Mouse (Mus musculus) spleen, adult 2 months (tissue): Measurements from ENCODE around the gene Cog4. TPM values are rescaled to one million over a fixed set of nuclear protein-coding genes. Genes with fewer than 3 reads are reported as not detected.

Experiments used
- DNase-seq, 2 experiments: peaks; one replicate each; pipeline versions ENCODE4 v3.0.0 to v3.0.0-alpha.2; 2012 to 2021; ENCODE audit warnings: low spot score in 2 of 2, low read depth in 1 of 2
- H3K27ac ChIP-seq: fragments of 200-500 bp; 2 replicates; pipeline ENCODE4 v1.5.1; 2012; ENCODE audit warnings: low read length, inconsistent platforms; ENCODE audit not compliant: insufficient read depth
- H3K27me3 ChIP-seq: fragments of 200-500 bp; 2 replicates; pipeline ENCODE4 v1.6.1; 2012; ENCODE audit warnings: mild to moderate bottlenecking, moderate library complexity, low read length, inconsistent platforms; ENCODE audit not compliant: control insufficient read depth, insufficient read depth
- H3K36me3 ChIP-seq: fragments of 200-500 bp; 2 replicates; pipeline ENCODE4 v1.6.1; 2012; ENCODE audit warnings: mild to moderate bottlenecking, low read length, inconsistent platforms; ENCODE audit not compliant: control insufficient read depth, insufficient read depth
- H3K4me1 ChIP-seq: fragments of 200-500 bp; 2 replicates; pipeline ENCODE4 v1.6.1; 2011; ENCODE audit warnings: inconsistent platforms; ENCODE audit not compliant: control insufficient read depth, insufficient read depth, insufficient read length
- H3K4me3 ChIP-seq: fragments of 200-500 bp; 2 replicates; pipeline ENCODE4 v1.5.1; 2011; ENCODE audit warnings: mild to moderate bottlenecking, inconsistent platforms; ENCODE audit not compliant: insufficient read depth, insufficient read length; ENCODE audit errors: extremely low read depth
- CTCF ChIP-seq: fragments of 200-500 bp; IDR thresholded peaks from 2 replicates; pipeline ENCODE4 v1.5.1; 2011; ENCODE audit warnings: mild to moderate bottlenecking, inconsistent platforms; ENCODE audit not compliant: insufficient read depth, insufficient read length, insufficient replicate concordance; ENCODE audit errors: extremely low read depth
- POLR2A ChIP-seq: fragments of 200-500 bp; IDR thresholded peaks from 2 replicates; pipeline ENCODE4 v1.6.1; 2011; ENCODE audit warnings: low read depth, low read length, inconsistent platforms
- WGBS: fragments of 180-500 bp; shearing (Covaris S2); methylation state at CpG from one replicate; pipeline ENCODE4 v1.1.7; 2018; 5-methylcytosine and 5-hydroxymethylcytosine counted together
- polyA plus RNA-seq: library from polyadenylated mRNA; depleted of rRNA; stranded (reverse); fragments of >200 nt; gene quantifications from 2 replicates; pipeline ENCODE4 v1.2.3, GENCODE M21; 2012

Cog4 gene
- polyA plus RNA-seq, 1 experiment, result 15.9 TPM

DNA sequence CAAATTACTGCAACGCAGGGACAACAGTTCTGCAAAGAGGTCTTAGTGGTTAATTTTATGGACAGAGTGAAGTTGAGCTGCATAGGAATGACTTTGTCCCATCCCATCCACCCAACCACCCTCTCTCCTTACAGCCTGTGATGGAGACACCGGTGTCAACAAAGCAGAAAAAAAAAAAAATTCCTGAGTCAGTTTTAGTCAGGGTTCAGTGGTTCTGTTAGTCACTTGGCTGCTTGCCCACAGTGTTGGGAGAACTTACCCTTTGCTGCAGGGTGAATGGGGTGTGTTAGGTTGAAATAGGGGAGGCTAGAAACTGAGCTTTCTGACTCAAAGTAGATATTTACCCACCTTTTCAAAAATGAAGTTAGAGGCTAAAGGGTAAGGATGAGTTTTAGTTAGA is 71.0 kb downstream of the Cog4 start:
- H3K27me3 ChIP-seq, result no peaks in the 10 kb centered on the region
- peaks cover 7% of the 10 kb centered on the region; the same call in 1 of the 2 replicates for H3K4me1 ChIP-seq
- H3K4me3 ChIP-seq, result no peak overlapping the region
- TF ChIP-seq CTCF, result no peak
- no peak for TF ChIP-seq POLR2A
- no peak overlapping the region for H3K27ac ChIP-seq
- WGBS, result 40% methylated on average over 2 of the region's 2 CpGs
- H3K36me3 ChIP-seq, result no peaks in the 10 kb centered on the region
- no peak for DNase-seq

GRCm38 (mm10) chr8:110918027-110918426 is 71.6 kb downstream of the Cog4 start:
- DNase-seq, result no peak
- TF ChIP-seq POLR2A, result no peak
- TF ChIP-seq CTCF, result no peak
- Histone ChIP-seq H3K4me3 (no peak overlapping the region), H3K27me3 (no peaks in the 10 kb centered on the region), H3K4me1 (peaks cover 7% of the 10 kb centered on the region; the same call in 1 of the 2 replicates), H3K27ac (no peak overlapping the region), H3K36me3 (no peaks in the 10 kb centered on the region)
- WGBS, result 73% methylated on average over 11 of the region's 11 CpGs

DNA sequence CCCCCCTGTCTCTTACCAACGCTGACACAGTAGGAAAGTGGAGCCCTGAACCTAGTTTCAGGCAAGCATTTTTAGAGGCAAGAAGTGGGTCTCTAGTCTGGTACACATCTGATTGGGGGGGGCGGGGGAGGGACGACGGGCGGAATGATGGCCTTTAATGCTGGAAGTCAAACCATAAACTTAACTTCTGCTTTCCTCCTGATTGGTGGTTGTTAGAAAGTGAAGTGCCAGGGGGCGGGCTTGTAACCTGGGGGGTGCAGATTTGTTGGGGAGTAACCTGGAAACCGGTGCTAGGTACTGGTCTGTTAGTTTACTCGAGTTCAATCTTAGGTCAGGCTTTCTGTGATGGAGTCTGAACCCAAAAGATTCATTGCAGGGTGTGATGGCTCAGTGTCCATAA is 72.1 kb downstream of the Cog4 start:
- peaks cover 7% of the 10 kb centered on the region; the same call in 1 of the 2 replicates for H3K4me1 ChIP-seq
- no peak overlapping the region for H3K27ac ChIP-seq
- 32% methylated on average over 8 of the region's 8 CpGs for WGBS
- no peak for DNase-seq
- no peaks in the 10 kb centered on the region for H3K27me3 ChIP-seq
- H3K4me3 ChIP-seq, result no peak overlapping the region
- H3K36me3 ChIP-seq, result no peaks in the 10 kb centered on the region
- TF ChIP-seq POLR2A (no peak), CTCF (no peak)

DNA sequence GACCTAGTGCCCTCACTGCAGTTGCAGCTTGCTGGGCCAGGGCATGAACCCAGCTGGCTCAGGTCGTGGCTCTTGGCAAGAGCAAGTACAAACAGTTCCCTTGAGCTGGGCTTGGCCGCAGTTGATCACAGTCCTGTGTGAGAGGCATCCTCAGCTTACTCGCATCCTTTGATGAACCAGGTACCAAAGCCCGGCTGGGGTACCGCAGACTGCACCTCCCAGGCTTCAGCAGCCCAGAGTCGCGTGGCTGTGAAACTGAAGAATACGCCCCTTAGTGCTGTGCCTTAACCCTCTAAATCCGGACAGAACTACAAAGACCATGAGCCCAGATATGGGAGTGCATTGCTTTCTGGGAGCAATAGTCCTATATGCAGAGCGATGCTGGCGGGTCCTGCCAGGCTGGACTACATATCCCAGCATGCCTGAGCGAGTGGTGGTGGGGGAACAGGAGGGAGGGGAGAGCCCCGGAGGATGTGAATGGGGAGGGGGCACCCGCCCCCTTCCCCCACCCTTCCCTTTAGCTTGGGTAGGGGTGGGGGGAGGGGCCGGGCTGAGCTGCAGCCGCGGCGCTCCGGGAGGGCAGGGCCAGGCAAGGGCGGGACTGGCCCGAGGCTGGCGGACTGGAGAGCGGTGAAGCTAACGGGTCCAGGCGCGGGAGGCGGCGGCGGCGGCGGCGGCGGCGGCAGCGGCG is 73.1 kb downstream of the Cog4 start, which contains the start of gene St3gal2:
St3gal2 (plus strand) TSS at position 582 of the 691 bp plus-strand sequence.
- 1% methylated on average over 36 of the region's 36 CpGs for WGBS
- Histone ChIP-seq H3K27ac (peak within 1 kb of the TSS; percentile 17), H3K27me3 (no peaks in the 10 kb centered on the region), H3K4me3 (peak within 1 kb of the TSS; percentile 69), H3K4me1 (peaks cover 7% of the 10 kb centered on the region; the same call in 1 of the 2 replicates), H3K36me3 (no peaks in the 10 kb centered on the region)
- TF ChIP-seq POLR2A, result no peak
- no peak for TF ChIP-seq CTCF
- peak; percentile 41 to 84 for DNase-seq

GRCm38 (mm10) chr8:110920032-110920772 is 73.8 kb downstream of the Cog4 start:
- no peaks in the 10 kb centered on the region for H3K36me3 ChIP-seq
- no peak for TF ChIP-seq CTCF
- DNase-seq, result no peak
- peaks cover 7% of the 10 kb centered on the region; the same call in 1 of the 2 replicates for H3K4me1 ChIP-seq
- H3K27ac ChIP-seq, result peak overlapping the region; percentile 17
- 6% methylated on average over 37 of the region's 37 CpGs for WGBS
- peak overlapping the region; percentile 69 for H3K4me3 ChIP-seq
- H3K27me3 ChIP-seq, result no peaks in the 10 kb centered on the region

- 60% methylated on average over 3 of the region's 3 CpGs for WGBS
- Histone ChIP-seq H3K4me1 (peaks cover 7% of the 10 kb centered on the region; the same call in 1 of the 2 replicates), H3K27me3 (no peaks in the 10 kb centered on the region), H3K36me3 (no peaks in the 10 kb centered on the region), H3K27ac (no peak overlapping the region; the same call in 1 of the 2 replicates), H3K4me3 (peak overlapping the region; percentile 69)
- no peak for DNase-seq
- TF ChIP-seq POLR2A, result no peak
- no peak for TF ChIP-seq CTCF
Measured at GRCm38 (mm10) chr8:110920773-110921277, 74.4 kb downstream of the Cog4 start.
